Mouse (Mus musculus) limb, embryonic 13.5 days (tissue): ENCODE measurements around the gene Gm16503. TPM values are rescaled to one million over a fixed set of nuclear protein-coding genes. Genes with fewer than 3 reads are reported as not detected.
"Not testable (repeated sequence)": the region's sequence is repeated elsewhere in the genome, so short reads cannot be mapped to it uniquely, and the experiment has no call there.

Source experiments
- ATAC-seq: fragments of 200-750 bp; cut with Nextera tagmentation; 2 replicates; pipeline ENCODE4 v1.8.0; 2017; ENCODE audit warnings: low read depth, moderate number of reproducible peaks, moderate TSS enrichment; ENCODE audit not compliant: low FRiP score
- H3K27ac ChIP-seq: fragments of 300-500 bp; sonication (generic); 2 replicates; pipeline ENCODE4 v1.5.1; 2015; ENCODE audit warnings: inconsistent platforms, mild to moderate bottlenecking, moderate library complexity
- H3K27me3 ChIP-seq: fragments of 300-500 bp; sonication (generic); 2 replicates; pipeline ENCODE4 v1.6.1; 2015; ENCODE audit warnings: mild to moderate bottlenecking, inconsistent platforms
- H3K36me3 ChIP-seq: fragments of 300-500 bp; sonication (generic); 2 replicates; pipeline ENCODE4 v1.6.1; 2015; ENCODE audit warnings: inconsistent platforms, mild to moderate bottlenecking, moderate library complexity
- H3K4me1 ChIP-seq: fragments of 300-500 bp; sonication (generic); 2 replicates; pipeline ENCODE4 v1.6.1; 2015; ENCODE audit warnings: inconsistent platforms
- H3K4me2 ChIP-seq: fragments of 300-500 bp; sonication (generic); replicated peaks from 2 replicates; pipeline ENCODE4 v1.6.1; 2015; ENCODE audit warnings: inconsistent platforms, mild to moderate bottlenecking, moderate library complexity
- H3K4me3 ChIP-seq: fragments of 300-500 bp; sonication (generic); 2 replicates; pipeline ENCODE4 v1.5.1; 2015; ENCODE audit warnings: moderate library complexity, mild to moderate bottlenecking, inconsistent platforms
- H3K9ac ChIP-seq: fragments of 300-500 bp; sonication (generic); 2 replicates; pipeline ENCODE4 v1.6.1; 2015; ENCODE audit warnings: mild to moderate bottlenecking, inconsistent platforms
- H3K9me3 ChIP-seq: fragments of 300-500 bp; sonication (generic); 2 replicates; pipeline ENCODE4 v1.6.1; 2016; ENCODE audit warnings: inconsistent platforms
- WGBS: fragments of 180-500 bp; shearing (Covaris S2); methylation state at CpG from one replicate; pipeline ENCODE4 v1.1.7; 2015; 5-methylcytosine and 5-hydroxymethylcytosine counted together
- polyA plus RNA-seq: library from polyadenylated mRNA; unstranded; fragments of >200 nt; fragmentation: Nextera tagmentation; extraction: Ambion mirVana; gene quantifications from 2 replicates; pipeline ENCODE4 v1.2.1, GENCODE M21; 2015

The Gm16503 gene
- polyA plus RNA-seq, 1 experiment from 2014 or later = 0.87 TPM

- not testable (repeated sequence) for H3K4me2 ChIP-seq, H3K4me1 ChIP-seq, H3K27me3 ChIP-seq, H3K27ac ChIP-seq, ATAC-seq, H3K36me3 ChIP-seq, H3K9ac ChIP-seq, H3K4me3 ChIP-seq
- WGBS = 46% methylated on average over 1 of the region's 1 CpGs
- H3K9me3 ChIP-seq = peaks cover 23% of the 10 kb centered on the region
Observed at GRCm38 (mm10) chr4:147556921-147557320, 16.9 kb downstream of the Gm16503 start.

GRCm38 (mm10) chr4:147558011-147558410 lies 18.0 kb downstream of the Gm16503 start:
- not testable (repeated sequence) for H3K27me3 ChIP-seq, H3K36me3 ChIP-seq, H3K4me2 ChIP-seq, ATAC-seq, H3K9ac ChIP-seq, H3K4me1 ChIP-seq, H3K27ac ChIP-seq, H3K4me3 ChIP-seq
- peaks cover 23% of the 10 kb centered on the region for H3K9me3 ChIP-seq

- H3K9ac ChIP-seq, H3K4me1 ChIP-seq, ATAC-seq, H3K4me3 ChIP-seq, H3K36me3 ChIP-seq, H3K4me2 ChIP-seq, H3K27me3 ChIP-seq, H3K27ac ChIP-seq: not testable (repeated sequence)
- WGBS = 56% methylated on average over 1 of the region's 1 CpGs
- peaks cover 26% of the 10 kb centered on the region for H3K9me3 ChIP-seq
Observed at GRCm38 (mm10) chr4:147559096-147559495, 19.1 kb downstream of the Gm16503 start.

GRCm38 (mm10) chr4:147565426-147566220 lies 25.6 kb downstream of the Gm16503 start:
- peaks cover 19% of the 10 kb centered on the region for H3K9me3 ChIP-seq
- H3K4me2 ChIP-seq = no peak overlapping the region
- no peaks in the 10 kb centered on the region for H3K27me3 ChIP-seq
- H3K4me1 ChIP-seq = no peaks in the 10 kb centered on the region
- H3K4me3 ChIP-seq = no peak overlapping the region
- no peak overlapping the region for H3K27ac ChIP-seq
- H3K9ac ChIP-seq = no peak overlapping the region
- WGBS = 70% methylated on average over 6 of the region's 6 CpGs
- ATAC-seq = no peak
- no peaks in the 10 kb centered on the region for H3K36me3 ChIP-seq

- not testable (repeated sequence) for H3K4me1 ChIP-seq, ATAC-seq, H3K27me3 ChIP-seq, H3K4me3 ChIP-seq, H3K4me2 ChIP-seq, H3K36me3 ChIP-seq, H3K9ac ChIP-seq, H3K27ac ChIP-seq
- 82% methylated on average over 8 of the region's 8 CpGs for WGBS
- peaks cover 19% of the 10 kb centered on the region for H3K9me3 ChIP-seq
Observed at GRCm38 (mm10) chr4:147571156-147571555, 31.1 kb downstream of the Gm16503 start.

GRCm38 (mm10) chr4:147579371-147579770 lies 39.4 kb downstream of the Gm16503 start:
- H3K27me3 ChIP-seq, H3K9ac ChIP-seq, H3K4me2 ChIP-seq, H3K36me3 ChIP-seq, H3K27ac ChIP-seq, H3K4me3 ChIP-seq, ATAC-seq, H3K4me1 ChIP-seq: not testable (repeated sequence)
- 91% methylated on average over 4 of the region's 4 CpGs for WGBS
- H3K9me3 ChIP-seq = peaks cover 19% of the 10 kb centered on the region

GRCm38 (mm10) chr4:147586511-147587473 lies 46.8 kb downstream of the Gm16503 start:
- Histone ChIP-seq H3K27me3 (no peaks in the 10 kb centered on the region), H3K4me1 (no peaks in the 10 kb centered on the region), H3K9ac (no peak overlapping the region), H3K4me3 (no peak overlapping the region), H3K4me2 (no peak overlapping the region), H3K9me3 (peaks cover 16% of the 10 kb centered on the region), H3K27ac (no peak overlapping the region), H3K36me3 (no peaks in the 10 kb centered on the region)
- ATAC-seq = no peak
- WGBS = 60% methylated on average over 1 of the region's 1 CpGs

Other genes with a start within 250 kb of the Gm16503 start
- gene Zfp988, start 234.5 kb upstream of the Gm16503 start, polyA plus RNA-seq = 0.13 and 0.15 TPM in 2 replicates
- 0.18 TPM in 1 of 2 replicates, not detected in the other for gene Zfp978, start 178.9 kb upstream of the Gm16503 start, polyA plus RNA-seq
- 6.9 and 8.5 TPM in 2 replicates for gene Zfp982, start 47.8 kb upstream of the Gm16503 start, polyA plus RNA-seq
- gene Zfp985, start 13.1 kb downstream of the Gm16503 start, polyA plus RNA-seq = 0.13 TPM in 2 replicates
- gene Zfp979, start 102.3 kb downstream of the Gm16503 start, polyA plus RNA-seq = 2.7 TPM in 2 replicates
- not detected in 2 replicates for gene Zfp534, start 162.3 kb downstream of the Gm16503 start, polyA plus RNA-seq